Mouse (Mus musculus): ENCODE data around the gene Akt1s1. TPM values are rescaled to one million over a fixed set of nuclear protein-coding genes. Genes with fewer than 3 reads are reported as not detected.

The Akt1s1 gene
- polyA plus RNA-seq, 1 experiment from 2014 or later: 116 TPM

DNA sequence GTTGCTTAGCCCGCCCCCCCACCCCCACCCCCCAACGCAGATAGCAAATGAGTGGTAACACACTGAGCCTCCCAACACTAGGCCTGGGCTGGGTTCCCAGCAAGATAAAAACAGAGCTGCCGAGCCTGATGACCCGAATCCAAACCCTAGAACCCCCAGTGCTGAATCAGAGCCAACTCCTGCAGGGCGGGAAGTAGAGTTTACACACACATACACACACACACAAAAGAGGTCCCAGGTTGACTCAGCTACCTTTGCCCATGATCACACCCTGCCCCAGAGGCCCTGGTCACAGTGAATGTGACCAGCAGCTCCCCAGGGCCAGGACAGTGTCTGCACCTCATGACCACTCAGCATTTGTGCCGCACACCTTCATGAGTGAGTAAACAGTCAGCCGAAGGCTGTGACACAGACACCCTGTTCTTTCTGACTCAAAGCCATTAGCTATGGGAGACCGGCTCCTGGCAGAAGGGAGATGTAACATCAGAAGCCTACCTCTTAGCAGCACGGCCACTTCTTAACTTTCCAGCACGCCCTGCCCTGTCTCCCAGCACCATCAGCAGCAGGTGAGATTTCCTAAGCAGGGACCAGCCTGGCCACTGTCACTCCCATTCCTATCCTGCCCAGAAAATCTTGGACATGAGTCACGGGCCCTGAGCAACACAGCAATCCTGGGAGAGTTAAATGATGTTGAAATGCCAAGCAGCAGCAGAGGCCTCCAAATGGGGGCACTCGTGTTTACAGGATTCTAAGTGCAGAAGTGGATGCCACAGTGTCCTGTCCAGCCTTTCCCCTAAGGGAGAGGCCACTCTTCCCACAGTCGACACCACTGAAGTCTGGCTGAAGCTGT, 39.7 kb downstream of the Akt1s1 start:
- no peaks in the 10 kb centered on the region for H3K9me3 ChIP-seq
- no peak overlapping the region for H3K4me2 ChIP-seq (replicated peaks)
- no peak overlapping the region for H3K27ac ChIP-seq
- H3K4me1 ChIP-seq (replicated peaks): peaks cover 15% of the 10 kb centered on the region
- no peaks in the 10 kb centered on the region for H3K27me3 ChIP-seq (replicated peaks)
- no peak for ATAC-seq
- H3K36me3 ChIP-seq: peaks cover 27% of the 10 kb centered on the region
- H3K4me3 ChIP-seq (replicated peaks): no peak overlapping the region
- no peak overlapping the region for H3K9ac ChIP-seq
- 85% methylated on average over 13 of the region's 13 CpGs for WGBS

GRCm38 (mm10) chr7:44890180-44890579, 41.4 kb downstream of the Akt1s1 start:
- Histone ChIP-seq H3K9ac (no peak overlapping the region), H3K9me3 (no peaks in the 10 kb centered on the region), H3K4me2 (replicated peaks) (peak overlapping the region; percentile 81; the same call in 1 of the 2 replicates), H3K27ac (no peak overlapping the region), H3K4me1 (replicated peaks) (peaks cover 16% of the 10 kb centered on the region), H3K4me3 (replicated peaks) (no peak overlapping the region), H3K36me3 (peaks cover 13% of the 10 kb centered on the region), H3K27me3 (replicated peaks) (no peaks in the 10 kb centered on the region)
- 76% methylated on average over 7 of the region's 7 CpGs for WGBS
- no peak for ATAC-seq

GRCm38 (mm10) chr7:44890737-44891136, 41.9 kb downstream of the Akt1s1 start:
- H3K4me1 ChIP-seq (replicated peaks): peaks cover 16% of the 10 kb centered on the region
- ATAC-seq: no peak
- 84% methylated on average over 4 of the region's 4 CpGs for WGBS
- no peaks in the 10 kb centered on the region for H3K9me3 ChIP-seq
- H3K4me3 ChIP-seq (replicated peaks): peak overlapping the region; percentile 65; the same call in 1 of the 2 replicates
- no peaks in the 10 kb centered on the region for H3K27me3 ChIP-seq (replicated peaks)
- peaks cover 11% of the 10 kb centered on the region for H3K36me3 ChIP-seq
- 0 out of 2 replicates have a peak overlapping the region, but pooled peaks have one; percentile 80 for H3K9ac ChIP-seq
- no peak overlapping the region for H3K27ac ChIP-seq
- H3K4me2 ChIP-seq (replicated peaks): peak overlapping the region; percentile 81

DNA sequence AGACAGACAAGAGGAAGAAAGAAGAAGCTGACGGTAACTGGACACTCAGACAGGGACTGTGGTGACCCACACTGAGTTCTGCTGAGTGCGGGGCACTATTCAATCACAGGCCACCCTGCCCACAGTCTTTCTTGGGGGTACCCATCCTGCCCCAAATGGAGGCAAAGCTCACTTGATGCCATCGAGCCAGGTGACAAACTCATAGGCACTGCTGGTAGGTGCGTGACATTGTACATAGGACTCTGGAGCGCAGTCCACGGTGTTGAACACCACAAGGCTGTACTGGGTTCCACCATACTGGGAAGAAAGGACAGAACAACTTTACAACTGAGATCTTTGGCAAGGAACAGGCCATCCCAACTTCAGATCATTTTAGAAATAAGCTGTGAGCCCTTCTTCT, 42.8 kb downstream of the Akt1s1 start:
- Histone ChIP-seq H3K36me3 (peaks cover 11% of the 10 kb centered on the region), H3K9ac (peak overlapping the region; percentile 80), H3K9me3 (no peaks in the 10 kb centered on the region), H3K27me3 (replicated peaks) (no peaks in the 10 kb centered on the region), H3K4me3 (replicated peaks) (peak overlapping the region; percentile 65), H3K27ac (peak overlapping the region; percentile 90; the same call in 1 of the 2 replicates), H3K4me1 (replicated peaks) (peaks cover 19% of the 10 kb centered on the region), H3K4me2 (replicated peaks) (peak overlapping the region; percentile 81)
- ATAC-seq: peak; percentile 15; the same call in 1 of the 2 replicates
- WGBS: 18% methylated on average over 6 of the region's 6 CpGs

GRCm38 (mm10) chr7:44892276-44892921, 43.6 kb downstream of the Akt1s1 start, which contains the start of gene Med25:
Med25 (minus strand) TSS chr7:44892712.
- no peaks in the 10 kb centered on the region for H3K27me3 ChIP-seq (replicated peaks)
- peak within 1 kb of the TSS; percentile 80 for H3K9ac ChIP-seq
- WGBS: under 1% methylated on average over 56 of the region's 56 CpGs
- H3K9me3 ChIP-seq: no peaks in the 10 kb centered on the region
- H3K4me1 ChIP-seq (replicated peaks): peaks cover 26% of the 10 kb centered on the region
- ATAC-seq: peak; percentile 83
- H3K4me2 ChIP-seq (replicated peaks): peak within 1 kb of the TSS; percentile 81
- peak within 1 kb of the TSS; percentile 90 for H3K27ac ChIP-seq
- H3K36me3 ChIP-seq: peaks cover 11% of the 10 kb centered on the region
- peak within 1 kb of the TSS; percentile 65 for H3K4me3 ChIP-seq (replicated peaks)

- H3K27me3 ChIP-seq (replicated peaks): no peaks in the 10 kb centered on the region
- no peak overlapping the region for H3K9ac ChIP-seq
- 22% methylated on average over 8 of the region's 8 CpGs for WGBS
These were observed 44.4 kb downstream of the Akt1s1 start for GRCm38 (mm10) chr7:44893197-44893596.

DNA sequence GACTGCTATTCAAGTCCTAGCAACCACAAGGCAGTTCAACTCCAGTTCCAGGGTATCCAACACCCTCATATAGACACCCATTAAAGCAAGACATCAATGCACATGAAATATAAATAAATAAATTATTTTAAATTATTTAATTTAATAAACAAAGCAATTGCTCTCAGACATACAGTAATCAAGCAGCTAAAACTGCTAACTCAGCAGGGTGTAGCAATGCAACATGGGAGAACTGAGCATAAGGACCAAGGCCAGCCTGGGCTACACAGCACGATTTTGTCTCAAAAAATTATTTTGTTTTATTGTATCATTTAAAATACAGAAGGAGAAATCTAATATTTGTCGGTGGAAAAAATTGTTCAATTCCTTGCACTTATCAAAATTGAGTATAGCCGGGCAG, 45.4 kb downstream of the Akt1s1 start:
- 92% methylated on average over 3 of the region's 3 CpGs for WGBS
- Histone ChIP-seq H3K9ac (no peak overlapping the region), H3K4me2 (replicated peaks) (no peak overlapping the region), H3K9me3 (no peaks in the 10 kb centered on the region), H3K27me3 (replicated peaks) (no peaks in the 10 kb centered on the region), H3K27ac (no peak overlapping the region), H3K4me1 (replicated peaks) (peaks cover 35% of the 10 kb centered on the region), H3K36me3 (peaks cover 5% of the 10 kb centered on the region), H3K4me3 (replicated peaks) (no peak overlapping the region)
- ATAC-seq: no peak

More at GRCm38 (mm10) chr7:44893197-44893596, 44.4 kb downstream of the Akt1s1 start:
- H3K4me1 ChIP-seq (replicated peaks): peaks cover 27% of the 10 kb centered on the region
- H3K4me2 ChIP-seq (replicated peaks): peak overlapping the region; percentile 23
- no peak overlapping the region for H3K4me3 ChIP-seq (replicated peaks)
- no peak for ATAC-seq
- H3K27ac ChIP-seq: peak overlapping the region; percentile 69
- H3K36me3 ChIP-seq: peaks cover 11% of the 10 kb centered on the region
- no peaks in the 10 kb centered on the region for H3K9me3 ChIP-seq

DNA sequence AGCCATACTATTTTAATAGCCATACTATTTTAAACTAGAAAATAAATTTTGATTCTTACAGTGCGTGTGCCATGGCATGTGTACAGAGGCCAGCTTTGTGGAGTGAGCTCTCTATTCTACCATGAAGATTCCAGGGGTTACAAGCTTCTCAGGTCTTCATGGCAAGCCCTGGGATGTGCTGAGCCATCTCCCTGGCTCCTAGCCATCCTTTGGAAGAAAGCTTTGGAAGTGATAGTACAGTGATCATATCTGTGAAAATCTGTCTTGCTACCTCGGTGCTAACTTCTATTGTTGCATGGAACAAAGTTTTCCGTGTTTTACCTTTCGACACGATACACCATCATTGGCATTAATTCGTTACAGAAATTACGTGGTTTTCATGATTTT, 46.4 kb downstream of the Akt1s1 start:
- no peak overlapping the region for H3K9ac ChIP-seq
- no peaks in the 10 kb centered on the region for H3K9me3 ChIP-seq
- ATAC-seq: no peak
- H3K4me1 ChIP-seq (replicated peaks): peaks cover 34% of the 10 kb centered on the region
- no peak overlapping the region; the same call in none of the 2 replicates for H3K27ac ChIP-seq
- no peaks in the 10 kb centered on the region for H3K27me3 ChIP-seq (replicated peaks)
- 0 out of 2 replicates have a peak overlapping the region, but pooled peaks have one; percentile 64 for H3K4me3 ChIP-seq (replicated peaks)
- H3K4me2 ChIP-seq (replicated peaks): peak overlapping the region; percentile 83
- H3K36me3 ChIP-seq: no peaks in the 10 kb centered on the region
- WGBS: 74% methylated on average over 7 of the region's 7 CpGs

DNA sequence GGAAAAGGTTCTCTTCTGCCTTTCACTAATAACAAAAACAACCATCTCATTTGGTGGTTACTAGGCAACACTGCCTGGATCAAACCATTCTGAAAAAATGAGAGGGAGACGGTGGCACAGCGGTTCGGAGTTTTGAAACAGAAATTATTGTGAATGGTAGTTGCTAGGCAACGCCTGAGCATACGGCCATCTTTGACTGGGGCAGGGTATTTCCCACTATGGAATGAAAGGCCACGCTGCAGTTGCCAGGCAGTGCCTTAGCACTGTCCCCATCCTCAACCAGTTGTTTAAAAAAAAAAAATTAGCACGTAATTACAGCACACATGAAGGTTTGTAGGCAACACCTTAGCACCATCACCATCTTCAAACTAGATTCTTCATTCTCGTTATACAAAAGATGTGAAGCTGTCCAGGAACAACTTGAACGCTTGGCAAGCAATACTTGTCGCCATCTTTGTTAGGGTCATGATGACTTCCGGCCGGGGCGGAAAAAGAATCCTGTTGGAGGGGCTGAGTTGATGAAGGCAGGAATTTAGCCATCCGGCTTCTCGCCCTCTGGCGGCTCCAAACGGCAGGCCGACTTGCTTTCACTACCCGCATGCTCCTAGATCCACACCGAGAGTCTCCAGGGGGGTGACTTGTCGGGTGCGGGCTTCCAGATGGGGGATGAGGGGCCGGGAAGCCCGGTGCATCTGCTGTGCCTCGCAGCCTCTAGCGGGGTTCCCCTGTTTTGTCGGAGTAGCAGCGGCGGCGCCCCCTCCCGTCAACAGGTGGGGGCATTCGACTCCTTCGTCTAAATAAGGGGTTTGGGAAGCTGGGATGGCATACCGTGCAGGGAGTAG, 47.0 kb downstream of the Akt1s1 start, which contains the start of gene Fuz:
Fuz (plus strand) TSS at position 487 of the 842 bp plus-strand sequence.
- H3K27me3 ChIP-seq (replicated peaks): no peaks in the 10 kb centered on the region
- peaks cover 32% of the 10 kb centered on the region for H3K4me1 ChIP-seq (replicated peaks)
- peak within 1 kb of the TSS; percentile 83 for H3K4me2 ChIP-seq (replicated peaks)
- peak within 1 kb of the TSS; percentile 68 for H3K9ac ChIP-seq
- WGBS: under 1% methylated on average over 34 of the region's 34 CpGs
- peaks cover 4% of the 10 kb centered on the region; the same call in 1 of the 2 replicates for H3K36me3 ChIP-seq
- ATAC-seq: peak; percentile 65
- H3K9me3 ChIP-seq: no peaks in the 10 kb centered on the region
- peak within 1 kb of the TSS; percentile 64 for H3K4me3 ChIP-seq (replicated peaks)
- H3K27ac ChIP-seq: peak within 1 kb of the TSS; percentile 82

DNA sequence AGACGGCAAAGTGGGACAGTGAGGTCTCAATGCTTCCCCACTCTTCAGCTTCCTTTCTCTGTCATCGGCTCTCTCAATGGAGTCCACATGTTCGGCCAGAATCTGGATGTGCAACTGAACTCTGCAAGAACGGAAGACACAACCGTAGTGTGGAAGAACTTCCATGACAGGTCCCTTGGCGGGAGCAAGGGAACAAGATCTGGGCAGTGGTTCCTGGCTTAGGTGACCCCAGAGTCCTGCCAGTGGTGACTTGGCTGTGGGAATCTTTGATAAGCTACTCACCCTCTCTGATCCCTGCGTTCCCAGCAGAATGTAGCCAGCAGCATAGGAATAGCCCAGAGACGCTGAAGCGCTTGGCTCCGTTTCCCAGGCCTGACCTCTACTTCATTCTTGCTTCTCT, 47.7 kb downstream of the Akt1s1 start:
- WGBS: 36% methylated on average over 10 of the region's 10 CpGs
- Histone ChIP-seq H3K27me3 (replicated peaks) (no peaks in the 10 kb centered on the region), H3K4me2 (replicated peaks) (peak overlapping the region; percentile 83), H3K9ac (peak overlapping the region; percentile 68), H3K4me3 (replicated peaks) (peak overlapping the region; percentile 64), H3K9me3 (no peaks in the 10 kb centered on the region), H3K36me3 (peaks cover 4% of the 10 kb centered on the region; the same call in 1 of the 2 replicates), H3K27ac (peak overlapping the region; percentile 82), H3K4me1 (replicated peaks) (peaks cover 31% of the 10 kb centered on the region)
- no peak for ATAC-seq

- H3K4me3 ChIP-seq (replicated peaks): no peak overlapping the region
- H3K36me3 ChIP-seq: peaks cover 12% of the 10 kb centered on the region
- H3K9me3 ChIP-seq: no peaks in the 10 kb centered on the region
- no peak overlapping the region for H3K27ac ChIP-seq
- H3K27me3 ChIP-seq (replicated peaks): no peaks in the 10 kb centered on the region
- no peak overlapping the region; the same call in 1 of the 2 replicates for H3K4me2 ChIP-seq (replicated peaks)
- H3K9ac ChIP-seq: no peak overlapping the region
- 0 out of 2 replicates have a peak, but pooled peaks have one; percentile 4 for ATAC-seq
- WGBS: 31% methylated on average over 19 of the region's 19 CpGs
- peaks cover 29% of the 10 kb centered on the region for H3K4me1 ChIP-seq (replicated peaks)
These were observed 49.8 kb downstream of the Akt1s1 start for GRCm38 (mm10) chr7:44898607-44899006.
